Mouse (Mus musculus): Measurements from ENCODE around the gene Gm8947. TPM values are rescaled to one million over a fixed set of nuclear protein-coding genes. Genes with fewer than 3 reads are reported as not detected.
"Not testable (repeated sequence)": the region's sequence is repeated elsewhere in the genome, so short reads cannot be mapped to it uniquely, and the experiment has no call there.

The Gm8947 gene
- polyA plus RNA-seq, 1 experiment from 2014 or later: not detected

DNA sequence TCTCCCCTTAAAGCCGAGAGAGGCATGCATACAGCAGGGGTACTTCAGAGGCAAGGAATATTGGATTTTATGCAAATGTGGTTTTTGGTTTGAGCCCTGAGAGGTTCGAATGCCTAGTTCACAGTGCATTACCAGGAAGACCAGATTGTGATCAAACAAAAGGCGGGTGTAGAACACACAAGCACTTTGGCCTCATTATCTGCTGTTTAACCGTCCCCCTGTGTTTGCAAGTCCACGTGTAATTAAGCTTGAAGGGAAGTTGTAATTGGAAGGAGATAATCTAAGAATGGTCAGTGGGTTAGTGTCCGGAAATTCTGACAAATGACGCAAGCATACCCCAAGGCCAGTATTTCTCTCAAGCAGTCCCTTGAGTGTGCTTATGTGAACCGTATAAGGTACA lies 26.1 kb upstream of the Gm8947 start:
- Histone ChIP-seq H3K27ac (no peak overlapping the region), H3K4me3 (no peak overlapping the region), H3K36me3 (no peaks in the 10 kb centered on the region), H3K4me1 (peaks cover 9% of the 10 kb centered on the region; the same call in 1 of the 2 replicates), H3K9me3 (no peaks in the 10 kb centered on the region), H3K27me3 (no peaks in the 10 kb centered on the region), H3K9ac (no peak overlapping the region), H3K4me2 (no peak overlapping the region)
- no peak for ATAC-seq (ENCODE audit: insufficient number of reproducible peaks, low FRiP score, low TSS enrichment, low read depth)
- WGBS: 36% methylated on average over 8 of the region's 8 CpGs

DNA sequence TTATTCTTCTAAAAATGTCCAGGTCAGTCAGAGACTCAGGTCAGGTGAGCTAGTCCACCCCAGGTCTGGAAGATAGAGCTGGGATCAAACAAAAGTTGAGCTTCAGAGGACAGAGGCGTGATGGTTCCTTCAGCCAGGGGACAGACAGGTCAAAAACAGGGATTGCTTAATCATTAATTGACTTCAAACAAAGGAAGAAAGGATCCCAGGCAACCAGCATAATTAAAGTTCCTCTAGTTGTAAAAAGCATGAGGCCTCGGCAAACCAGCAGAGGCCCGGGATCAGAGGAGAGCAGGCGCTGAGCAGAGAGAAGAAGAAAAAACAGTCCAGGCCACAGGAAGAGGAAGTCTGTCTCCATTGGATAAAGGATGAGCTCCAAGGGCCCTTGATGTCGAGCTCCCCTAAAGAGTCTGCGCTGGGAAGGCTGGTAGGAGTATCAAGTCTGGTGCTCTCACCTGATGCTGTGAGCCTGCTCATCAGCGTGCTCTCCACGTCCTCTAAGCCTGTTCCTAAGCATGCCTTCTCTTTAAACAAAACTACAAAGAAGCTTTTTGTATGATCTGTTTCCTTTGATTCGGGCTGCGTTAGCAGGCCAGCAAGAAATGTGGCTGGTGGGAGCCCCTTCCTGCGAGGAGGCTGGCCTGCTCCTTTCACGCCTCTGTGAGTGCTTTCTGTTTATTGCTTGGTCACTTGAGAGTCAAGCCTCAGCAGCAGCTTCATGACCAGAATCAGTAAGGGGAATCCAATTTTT lies 24.7 kb upstream of the Gm8947 start:
- Histone ChIP-seq H3K9me3 (no peaks in the 10 kb centered on the region), H3K36me3 (no peaks in the 10 kb centered on the region), H3K27me3 (no peaks in the 10 kb centered on the region), H3K9ac (no peak overlapping the region), H3K4me1 (peaks cover 9% of the 10 kb centered on the region; the same call in 1 of the 2 replicates), H3K27ac (no peak overlapping the region), H3K4me3 (no peak overlapping the region), H3K4me2 (no peak overlapping the region)
- no peak for ATAC-seq (ENCODE audit: insufficient number of reproducible peaks, low FRiP score, low TSS enrichment, low read depth)
- 38% methylated on average over 12 of the region's 12 CpGs for WGBS

DNA sequence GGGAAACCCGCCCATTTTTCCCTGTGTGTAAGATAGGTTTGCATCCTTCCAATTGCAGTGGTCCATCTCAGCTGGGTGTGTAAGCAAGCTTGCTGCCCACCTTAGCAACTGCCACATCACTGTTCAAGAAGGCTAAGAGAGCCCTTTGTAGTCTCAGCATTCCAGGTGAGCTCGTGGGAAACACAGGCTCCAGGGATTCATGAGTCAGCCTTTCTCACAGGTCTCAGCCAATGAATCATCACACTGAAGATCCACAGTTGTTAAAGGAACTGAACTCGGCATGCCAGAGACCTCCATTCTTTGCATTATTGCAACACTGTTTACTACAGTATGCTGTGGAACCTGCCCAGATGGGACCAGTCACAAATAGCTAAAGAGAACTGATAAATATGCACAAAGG lies 23.5 kb upstream of the Gm8947 start:
- 61% methylated on average over 3 of the region's 3 CpGs for WGBS

GRCm38 (mm10) chr1:151171572-151172461 lies 20.4 kb upstream of the Gm8947 start:
- H3K27me3 ChIP-seq: no peaks in the 10 kb centered on the region
- no peak for ATAC-seq (ENCODE audit: insufficient number of reproducible peaks, low FRiP score, low TSS enrichment, low read depth)
- H3K9me3 ChIP-seq: no peaks in the 10 kb centered on the region
- no peak overlapping the region for H3K9ac ChIP-seq
- H3K36me3 ChIP-seq: no peaks in the 10 kb centered on the region
- 81% methylated on average over 2 of the region's 2 CpGs for WGBS
- no peak overlapping the region for H3K27ac ChIP-seq
- no peak overlapping the region for H3K4me3 ChIP-seq
- H3K4me1 ChIP-seq: peaks cover 9% of the 10 kb centered on the region; the same call in 1 of the 2 replicates
- H3K4me2 ChIP-seq: no peak overlapping the region

More for the DNA sequence above, 23.5 kb upstream of the Gm8947 start:
- H3K27me3 ChIP-seq: no peaks in the 10 kb centered on the region
- peaks cover 9% of the 10 kb centered on the region; the same call in 1 of the 2 replicates for H3K4me1 ChIP-seq
- no peak overlapping the region for H3K4me3 ChIP-seq
- H3K4me2 ChIP-seq: no peak overlapping the region
- no peak overlapping the region for H3K9ac ChIP-seq
- H3K9me3 ChIP-seq: no peaks in the 10 kb centered on the region
- ATAC-seq (ENCODE audit: insufficient number of reproducible peaks, low FRiP score, low TSS enrichment, low read depth): no peak
- no peaks in the 10 kb centered on the region for H3K36me3 ChIP-seq
- H3K27ac ChIP-seq: no peak overlapping the region

DNA sequence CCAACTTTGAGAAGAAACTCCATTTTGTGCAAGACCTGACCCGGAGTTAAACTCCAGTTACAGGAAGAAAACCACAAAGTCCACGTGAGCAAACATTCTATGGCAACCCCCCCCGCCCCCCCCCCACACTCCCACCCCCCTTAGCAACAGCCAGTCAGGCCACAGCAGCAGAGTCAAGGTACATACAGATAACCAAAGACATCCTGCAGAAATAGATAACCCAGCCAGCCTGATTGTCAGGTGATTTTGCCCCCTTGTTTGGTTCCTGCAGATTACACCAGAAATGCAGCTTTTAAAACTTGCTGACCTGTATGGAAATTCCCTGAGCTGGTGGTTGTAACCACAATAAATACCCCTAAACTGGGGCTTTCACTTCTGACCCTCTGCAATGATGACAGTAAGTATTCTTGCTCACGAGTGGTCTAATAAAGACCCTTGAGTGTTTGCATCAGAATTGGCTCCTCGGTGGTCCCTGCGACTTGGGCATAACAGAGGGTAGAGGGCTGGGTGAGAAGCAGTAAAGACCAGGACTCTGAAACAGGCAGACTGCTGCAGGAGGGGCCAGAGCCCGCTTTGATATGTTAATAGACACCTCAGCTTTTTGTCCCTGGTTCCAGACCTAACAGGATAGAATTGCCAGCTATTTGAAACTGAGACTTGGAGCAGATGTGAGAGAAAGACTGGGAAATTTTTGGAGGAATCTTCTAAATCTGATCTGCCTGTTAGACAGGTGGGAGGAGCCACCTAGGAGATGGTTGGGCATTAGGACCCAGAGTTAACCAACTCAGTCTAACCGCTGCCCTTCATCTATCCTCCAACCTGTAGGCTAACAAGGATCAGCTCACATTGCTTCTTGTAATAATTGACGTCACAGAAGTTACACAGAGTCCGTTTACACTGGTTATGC lies 14.9 kb upstream of the Gm8947 start:
- Histone ChIP-seq H3K4me2 (peak overlapping the region; percentile 41), H3K27me3 (no peaks in the 10 kb centered on the region), H3K9me3 (no peaks in the 10 kb centered on the region), H3K9ac (no peak overlapping the region), H3K4me1 (0 out of 2 replicates have a peak, but pooled peaks cover 4% of the 10 kb centered on the region), H3K4me3 (peak overlapping the region; percentile 26), H3K36me3 (no peaks in the 10 kb centered on the region), H3K27ac (no peak overlapping the region)
- 11% methylated on average over 10 of the region's 10 CpGs for WGBS
- no peak for ATAC-seq (ENCODE audit: insufficient number of reproducible peaks, low FRiP score, low TSS enrichment, low read depth)

GRCm38 (mm10) chr1:151177937-151178271 lies 14.3 kb upstream of the Gm8947 start:
- WGBS: 24% methylated on average over 4 of the region's 4 CpGs
- no peak overlapping the region for H3K9ac ChIP-seq

DNA sequence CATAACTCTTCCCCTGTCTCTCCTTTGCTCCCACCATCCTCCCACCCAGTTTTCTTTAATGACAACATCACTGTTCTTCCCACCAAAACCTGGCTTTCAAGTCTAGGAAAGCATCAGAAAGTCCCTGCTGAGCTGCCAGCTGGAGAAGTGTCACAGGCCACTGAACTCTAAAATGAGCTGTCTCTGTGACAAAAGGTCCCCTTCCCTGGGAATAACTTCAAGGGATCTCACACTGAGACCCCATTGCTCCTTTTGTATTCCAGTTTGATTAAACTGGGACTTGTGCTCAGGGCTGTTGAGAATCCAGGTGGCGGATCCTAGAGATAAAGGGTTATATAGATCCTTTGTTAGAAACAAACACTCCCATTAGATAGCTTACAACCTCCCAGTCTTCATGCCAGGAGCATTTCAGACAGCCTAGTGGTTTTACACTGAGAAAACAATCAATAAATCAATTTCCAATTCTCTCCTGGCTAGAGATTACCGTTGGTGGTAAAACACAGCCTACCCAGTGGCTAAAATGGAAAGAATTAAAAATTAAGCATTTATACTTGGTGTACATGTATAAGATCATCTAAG lies 13.6 kb upstream of the Gm8947 start:
- Histone ChIP-seq H3K4me3 (no peak overlapping the region), H3K9ac (no peak overlapping the region), H3K27ac (no peak overlapping the region), H3K9me3 (no peaks in the 10 kb centered on the region), H3K36me3 (no peaks in the 10 kb centered on the region), H3K27me3 (no peaks in the 10 kb centered on the region), H3K4me2 (no peak overlapping the region), H3K4me1 (0 out of 2 replicates have a peak, but pooled peaks cover 4% of the 10 kb centered on the region)
- no peak for ATAC-seq (ENCODE audit: insufficient number of reproducible peaks, low FRiP score, low TSS enrichment, low read depth)
- 58% methylated on average over 2 of the region's 2 CpGs for WGBS

More at GRCm38 (mm10) chr1:151177937-151178271, 14.3 kb upstream of the Gm8947 start:
- Histone ChIP-seq H3K4me3 (peak overlapping the region; percentile 26), H3K4me1 (0 out of 2 replicates have a peak, but pooled peaks cover 4% of the 10 kb centered on the region), H3K27me3 (no peaks in the 10 kb centered on the region), H3K36me3 (no peaks in the 10 kb centered on the region), H3K27ac (no peak overlapping the region), H3K4me2 (peak overlapping the region; percentile 41), H3K9me3 (no peaks in the 10 kb centered on the region)
- no peak for ATAC-seq (ENCODE audit: insufficient number of reproducible peaks, low FRiP score, low TSS enrichment, low read depth)

- ATAC-seq (ENCODE audit: insufficient number of reproducible peaks, low FRiP score, low TSS enrichment, low read depth): no peak
Observed at GRCm38 (mm10) chr1:151180167-151180566, 12.0 kb upstream of the Gm8947 start.

GRCm38 (mm10) chr1:151182266-151182665 lies 9.9 kb upstream of the Gm8947 start, which contains the start of gene Gm47985:
Gm47985 (plus strand) TSS chr1:151182537.
- H3K27me3 ChIP-seq; H3K36me3 ChIP-seq; H3K4me3 ChIP-seq; H3K9ac ChIP-seq; H3K9me3 ChIP-seq; H3K27ac ChIP-seq; H3K4me1 ChIP-seq; H3K4me2 ChIP-seq; ATAC-seq (ENCODE audit: insufficient number of reproducible peaks, low FRiP score, low TSS enrichment, low read depth): not testable (repeated sequence)
- WGBS: 100% methylated on average over 1 of the region's 7 CpGs

More at GRCm38 (mm10) chr1:151180167-151180566, 12.0 kb upstream of the Gm8947 start:
- no peaks in the 10 kb centered on the region for H3K27me3 ChIP-seq
- H3K4me2 ChIP-seq: no peak overlapping the region
- H3K9me3 ChIP-seq: no peaks in the 10 kb centered on the region
- no peak overlapping the region for H3K4me3 ChIP-seq
- H3K4me1 ChIP-seq: 0 out of 2 replicates have a peak, but pooled peaks cover 4% of the 10 kb centered on the region
- H3K9ac ChIP-seq: no peak overlapping the region
- H3K27ac ChIP-seq: no peak overlapping the region
- 79% methylated on average over 2 of the region's 2 CpGs for WGBS
- no peaks in the 10 kb centered on the region for H3K36me3 ChIP-seq

GRCm38 (mm10) chr1:151186186-151186585 lies 6.0 kb upstream of the Gm8947 start:
- H3K4me1 ChIP-seq; H3K9me3 ChIP-seq; H3K9ac ChIP-seq; H3K4me2 ChIP-seq; H3K27me3 ChIP-seq; H3K36me3 ChIP-seq; H3K4me3 ChIP-seq; ATAC-seq (ENCODE audit: insufficient number of reproducible peaks, low FRiP score, low TSS enrichment, low read depth); H3K27ac ChIP-seq: not testable (repeated sequence)
- 73% methylated on average over 3 of the region's 3 CpGs for WGBS

GRCm38 (mm10) chr1:151186879-151187424 lies 5.2 kb upstream of the Gm8947 start:
- H3K9ac ChIP-seq; H3K27me3 ChIP-seq; H3K36me3 ChIP-seq; ATAC-seq (ENCODE audit: insufficient number of reproducible peaks, low FRiP score, low TSS enrichment, low read depth); H3K4me3 ChIP-seq; H3K9me3 ChIP-seq; H3K4me2 ChIP-seq; H3K4me1 ChIP-seq; H3K27ac ChIP-seq: not testable (repeated sequence)
- WGBS: 81% methylated on average over 4 of the region's 4 CpGs
